Mouse (Mus musculus): ENCODE measurements around the gene Atxn7l1. TPM values are rescaled to one million over a fixed set of nuclear protein-coding genes. Genes with fewer than 3 reads are reported as not detected.
A peak's percentile ranks its signal among the peaks of the same experiment; 100 is the strongest.

Atxn7l1 gene
- total RNA-seq, 2 experiments from 2014 or later = 20.4 to 23.9 TPM

DNA sequence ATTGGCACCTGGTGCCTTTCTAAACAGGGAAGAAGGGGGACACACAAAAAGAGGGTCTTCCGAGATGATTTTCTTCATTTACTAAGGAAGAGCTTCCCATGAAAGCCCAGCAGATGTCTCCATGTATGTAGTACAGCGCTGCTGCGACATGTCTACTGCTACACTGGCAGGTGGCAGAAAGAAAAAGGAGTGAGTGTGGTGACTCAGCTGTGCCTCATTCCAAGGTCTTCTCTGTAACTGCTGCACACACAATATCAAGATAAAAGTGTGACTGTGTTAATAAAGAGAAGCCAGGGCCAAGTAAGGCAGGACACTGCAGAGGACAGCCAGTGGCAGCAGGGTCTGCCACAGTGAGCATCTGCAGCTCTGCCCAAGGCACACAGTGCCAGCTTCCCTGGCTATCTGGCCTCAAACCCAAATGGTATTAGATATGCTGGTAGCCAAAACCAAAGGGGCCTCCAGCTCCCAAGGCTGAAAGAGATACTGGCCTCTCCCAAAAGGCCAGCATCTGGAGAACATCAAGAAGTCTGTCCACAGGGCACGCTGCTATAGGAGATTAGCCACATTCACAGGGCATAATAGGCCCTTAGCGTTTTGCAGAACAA is 212.5 kb downstream of the Atxn7l1 start:
- intact Hi-C loops (cut with DNase I) = no loop called here
- DNase-seq = peak; percentile 57
- H3K27ac ChIP-seq = peak overlapping the region; percentile 4; the same call in 1 of the 2 replicates
- TF ChIP-seq CTCF (IDR thresholded peaks at IDR 0.05) = no peak
- no peak overlapping the region for H3K4me3 ChIP-seq

DNA sequence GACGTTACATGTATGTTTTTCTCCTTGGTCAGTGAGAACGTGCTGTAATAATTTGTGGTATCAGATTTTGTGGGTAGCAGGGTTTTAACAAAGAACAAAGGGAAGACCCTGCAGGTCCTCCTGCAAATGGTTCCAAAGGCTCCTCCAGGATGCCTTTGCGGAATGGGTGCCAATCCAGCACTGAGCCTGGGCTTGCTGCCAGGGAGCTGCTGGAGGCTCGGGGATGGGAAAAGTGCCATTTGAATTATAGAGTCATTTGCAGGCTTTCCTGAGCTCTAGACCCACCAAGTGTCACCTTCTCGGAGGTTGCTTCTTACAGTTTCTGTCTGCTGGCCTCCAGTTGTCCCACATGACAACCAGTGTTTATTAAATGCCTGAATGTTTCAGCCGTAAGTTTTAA is 213.2 kb downstream of the Atxn7l1 start:
- H3K27ac ChIP-seq = no peak overlapping the region
- peak; percentile 71 for DNase-seq
- no peak overlapping the region for H3K4me3 ChIP-seq
- no peak for TF ChIP-seq CTCF (IDR thresholded peaks at IDR 0.05)
- intact Hi-C loops (cut with DNase I) = no loop called here

DNA sequence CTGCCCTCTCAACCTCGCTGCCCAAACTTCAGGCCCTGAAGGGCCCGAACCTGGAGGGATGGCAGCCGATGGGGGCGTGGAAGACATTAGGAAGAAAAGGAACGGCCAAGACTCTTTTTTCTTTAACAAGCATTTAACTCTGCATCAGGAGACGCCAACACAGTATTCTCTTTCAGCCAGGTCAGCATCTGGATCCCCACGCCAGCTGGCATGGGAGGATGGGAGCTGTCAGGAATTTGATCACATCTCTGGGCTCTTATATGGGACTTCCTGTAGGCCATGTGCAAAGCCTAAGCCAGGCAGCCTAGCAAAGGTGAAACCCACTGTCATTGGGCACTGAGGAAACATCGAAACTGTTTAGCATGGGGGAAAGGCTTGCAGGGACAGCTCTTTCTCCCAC is 217.0 kb downstream of the Atxn7l1 start:
- no peak for TF ChIP-seq CTCF (IDR thresholded peaks at IDR 0.05)
- peak; percentile 84 for DNase-seq
- peak overlapping the region; percentile 43 for H3K4me3 ChIP-seq
- peak overlapping the region; percentile 89 for H3K27ac ChIP-seq
- intact Hi-C loops (cut with DNase I) = no loop called here

DNA sequence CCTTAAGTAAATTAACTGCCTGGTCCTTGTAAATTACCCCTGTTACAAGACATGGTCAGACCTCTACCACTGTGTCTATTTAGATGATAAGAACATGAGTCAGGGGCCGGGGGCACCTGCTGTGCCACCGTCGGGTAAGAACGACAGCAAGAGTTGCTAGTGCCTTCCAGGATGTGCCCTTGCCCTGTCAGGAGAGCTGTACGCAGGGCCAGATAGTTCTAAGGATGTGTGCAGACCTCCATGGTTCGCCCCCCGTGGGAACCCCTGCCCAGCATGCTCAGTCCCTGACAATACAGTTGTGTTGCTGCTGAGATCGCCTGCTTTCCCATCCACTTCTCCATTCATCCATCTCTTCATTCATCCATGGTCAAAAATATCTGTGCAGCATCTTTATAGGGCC is 217.6 kb downstream of the Atxn7l1 start:
- intact Hi-C loops (cut with DNase I) = no loop called here
- TF ChIP-seq CTCF (IDR thresholded peaks at IDR 0.05) = no peak
- Histone ChIP-seq H3K27ac (peak overlapping the region; percentile 89), H3K4me3 (no peak overlapping the region)
- DNase-seq = no peak

DNA sequence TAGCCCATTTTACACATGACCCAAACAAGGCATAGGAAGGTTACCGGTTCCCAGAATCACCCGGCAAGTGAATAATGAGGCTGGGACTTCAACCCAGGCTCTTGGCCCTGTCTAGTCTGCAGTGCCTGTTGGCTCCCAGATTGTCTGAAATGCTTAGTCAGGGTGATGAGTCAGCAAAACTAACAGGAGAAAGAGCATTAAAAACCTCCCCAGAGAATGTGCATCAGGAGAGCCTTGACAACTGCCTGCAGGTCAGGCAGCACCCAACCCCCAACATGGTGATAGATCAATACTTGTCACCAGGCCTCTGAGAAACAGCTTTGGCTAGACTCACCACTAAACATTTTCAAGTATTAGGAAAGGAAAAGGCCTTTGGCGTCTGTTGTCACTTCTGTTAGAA is 222.1 kb downstream of the Atxn7l1 start:
- DNase-seq = no peak
- no peak overlapping the region for H3K4me3 ChIP-seq
- no peak overlapping the region for H3K27ac ChIP-seq
- no peak for TF ChIP-seq CTCF (IDR thresholded peaks at IDR 0.05)
- intact Hi-C loops (cut with DNase I) = no loop called here

DNA sequence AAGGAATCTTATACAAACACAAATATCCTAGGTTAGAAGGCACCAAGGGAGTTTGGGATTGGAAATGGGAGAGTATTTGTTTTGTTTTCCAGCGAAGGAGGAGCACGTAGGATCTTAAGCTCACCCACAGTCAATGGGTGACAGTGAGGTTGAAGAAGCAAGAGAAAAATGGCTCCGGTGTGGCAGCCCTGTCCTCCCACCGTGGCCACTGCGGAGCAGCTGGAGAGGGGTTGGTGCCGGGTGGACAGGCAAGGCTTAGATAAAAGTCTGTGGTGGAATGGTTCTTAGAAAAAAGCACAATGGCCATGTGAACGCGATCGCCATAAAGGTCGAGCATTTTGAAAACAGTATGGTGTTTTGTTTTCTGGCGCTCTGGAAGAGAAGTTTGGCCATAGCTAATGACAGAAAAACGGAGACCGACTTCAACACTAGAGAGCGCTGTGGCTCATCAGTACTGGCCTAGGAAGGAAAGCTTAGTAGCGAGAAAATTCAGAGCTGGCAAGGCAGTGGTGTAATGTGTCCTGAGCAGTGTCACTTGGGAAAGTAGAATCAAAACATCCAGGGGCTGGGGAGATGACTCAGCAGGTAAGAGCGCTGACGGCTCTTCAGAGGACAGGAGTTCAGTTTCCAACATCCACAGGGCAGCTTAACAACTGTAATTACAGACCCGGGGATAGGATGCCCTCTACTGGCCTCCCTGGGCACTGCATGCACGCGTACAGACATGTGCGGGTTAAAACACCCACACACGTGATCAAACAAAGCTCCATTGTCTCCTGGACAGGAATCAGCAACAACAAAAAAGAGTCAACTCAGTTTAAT is 232.3 kb downstream of the Atxn7l1 start:
- DNase-seq = peak; percentile 85
- Histone ChIP-seq H3K4me3 (peak overlapping the region; percentile 47), H3K27ac (peak overlapping the region; percentile 79)
- peak; percentile 78 for TF ChIP-seq CTCF (IDR thresholded peaks at IDR 0.05)
- intact Hi-C loops (cut with DNase I) = loop anchor here (2.0 to 10.0 kb wide), 3 partner anchors 43 to 1815 kb away; no protein-coding TSS in a partner anchor

DNA sequence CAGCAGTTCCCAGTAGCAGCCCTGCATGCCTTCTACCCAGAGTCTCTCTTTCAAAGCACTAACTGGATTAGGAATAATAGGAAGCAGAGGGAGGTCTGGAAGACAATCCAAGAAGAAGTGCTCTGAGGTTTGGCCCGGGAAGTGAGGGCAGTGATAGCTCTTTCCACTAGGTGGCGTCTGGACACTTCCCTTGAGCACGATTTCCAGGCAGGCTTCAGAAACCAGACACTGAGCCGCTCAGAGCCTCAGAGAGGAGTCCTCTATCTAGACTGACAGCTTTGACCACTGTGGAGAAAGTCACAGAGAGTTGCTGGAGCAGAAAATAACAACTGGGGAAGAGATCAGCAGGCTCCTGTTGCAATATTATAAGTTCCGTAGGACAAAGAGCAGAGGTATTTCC is 241.3 kb downstream of the Atxn7l1 start:
- intact Hi-C loops (cut with DNase I) = loop anchor here (1.0 to 10.0 kb wide), 2 partner anchors 40 to 1806 kb away; partner anchors contain the start of gene Twistnb
- peak; percentile 94 for TF ChIP-seq CTCF (IDR thresholded peaks at IDR 0.05)
- no peak overlapping the region for H3K4me3 ChIP-seq
- no peak overlapping the region for H3K27ac ChIP-seq
- peak; percentile 75 for DNase-seq

DNA sequence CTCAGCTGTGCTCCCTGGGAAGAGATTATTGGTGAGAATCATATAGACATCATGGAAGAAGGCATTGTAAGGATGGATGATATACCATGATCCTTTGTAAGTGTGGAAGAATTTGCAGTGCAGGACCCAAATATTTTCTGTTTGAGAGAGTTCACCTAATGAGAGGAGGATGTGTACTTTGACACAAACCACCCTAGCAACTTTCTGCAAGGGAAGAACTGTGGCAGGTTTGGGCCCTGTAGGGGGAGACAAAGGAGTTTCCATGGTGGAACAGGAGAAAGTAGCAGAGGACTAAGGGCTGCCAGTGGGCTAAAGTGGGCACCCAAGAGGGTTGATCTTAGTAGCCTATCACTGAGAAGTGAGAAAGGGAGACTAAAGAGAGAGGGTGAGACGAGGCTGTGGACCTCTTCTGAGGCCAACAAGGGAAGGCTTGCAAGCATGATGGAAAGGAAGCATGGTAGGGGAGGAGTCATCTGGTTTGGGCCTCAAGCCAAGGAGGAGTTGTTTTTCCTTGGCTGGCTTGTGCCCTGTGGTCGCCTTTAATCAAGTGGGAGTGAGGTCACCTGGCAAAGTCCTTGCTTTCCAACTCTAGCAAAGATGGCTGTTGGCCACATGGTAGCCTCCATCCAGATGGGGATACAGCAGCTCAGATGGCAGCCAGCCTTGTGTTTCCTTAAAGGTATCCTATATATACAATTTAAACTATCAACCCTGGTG is 243.5 kb downstream of the Atxn7l1 start:
- DNase-seq = no peak
- no peak overlapping the region for H3K27ac ChIP-seq
- no peak for TF ChIP-seq CTCF (IDR thresholded peaks at IDR 0.05)
- intact Hi-C loops (cut with DNase I) = no loop called here
- no peak overlapping the region for H3K4me3 ChIP-seq

DNA sequence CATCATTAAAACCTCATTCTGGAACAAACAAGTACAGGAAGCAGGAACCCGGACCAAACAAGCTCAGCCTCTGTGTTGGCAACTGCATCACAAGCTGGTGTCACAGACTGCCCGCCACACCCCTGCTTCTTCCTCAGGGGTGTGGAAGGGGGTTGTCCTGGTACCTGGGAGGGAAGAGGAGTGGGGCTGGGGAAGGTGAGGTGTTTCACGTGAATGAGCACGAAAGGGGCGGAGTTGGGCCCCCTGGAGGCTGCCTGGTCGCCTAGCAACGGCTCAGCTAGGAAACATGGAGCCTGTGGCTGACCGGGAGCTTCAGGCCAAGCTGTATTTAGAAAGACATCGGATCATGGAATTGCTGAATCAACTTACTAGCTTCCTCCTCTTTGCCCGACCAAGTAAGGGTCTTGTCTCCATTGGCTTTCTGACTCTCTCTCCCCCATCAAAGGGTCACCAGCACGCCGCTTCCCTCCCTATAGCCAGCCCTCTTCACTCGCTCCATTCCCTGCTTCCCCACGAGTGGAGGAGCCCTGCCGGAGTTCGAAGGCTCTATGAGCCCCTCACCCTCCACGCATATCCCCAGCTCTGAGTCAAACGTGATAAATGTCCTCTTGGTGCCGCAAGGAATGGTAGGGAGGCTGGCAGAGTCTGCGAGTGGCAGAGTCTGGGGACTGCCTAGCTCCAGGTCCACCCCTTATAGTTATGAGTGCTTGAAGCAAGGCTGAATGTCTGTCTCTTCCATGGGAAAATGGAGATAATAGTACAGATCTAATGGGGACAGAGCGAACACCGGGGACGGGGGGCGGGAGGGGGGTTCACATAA is 247.5 kb downstream of the Atxn7l1 start, which contains the start of gene Efcab10:
Gene Efcab10, plus strand, starts transcription at position 51 of the 820 bp plus-strand sequence.
- no peak for DNase-seq
- Histone ChIP-seq H3K4me3 (peak within 1 kb of the TSS; percentile 6), H3K27ac (no peak within 1 kb of the TSS)
- no peak for TF ChIP-seq CTCF (IDR thresholded peaks at IDR 0.05)
- intact Hi-C loops (cut with DNase I) = no loop called here

DNA sequence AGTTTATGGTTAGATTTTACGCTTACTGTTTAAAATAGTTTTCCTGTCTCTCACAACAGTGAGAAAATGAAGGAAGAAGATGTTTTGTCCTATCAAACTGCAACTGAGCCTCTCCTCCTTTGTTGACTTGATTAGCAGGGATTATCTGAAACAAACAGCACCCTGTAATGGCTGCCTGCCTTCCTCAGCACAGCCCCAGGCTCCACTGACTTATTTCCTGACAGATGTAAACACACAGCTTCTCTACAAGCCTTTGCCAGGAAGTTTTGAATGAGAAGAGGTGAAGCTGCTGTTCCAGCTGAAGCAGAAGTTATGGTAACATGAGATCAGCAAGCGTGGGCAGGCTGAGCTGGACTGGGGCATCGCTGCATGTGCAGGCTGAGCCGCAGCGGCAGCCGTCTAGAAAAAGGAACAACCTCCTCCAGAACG is 255.8 kb downstream of the Atxn7l1 start:
- TF ChIP-seq CTCF (IDR thresholded peaks at IDR 0.05) = no peak
- DNase-seq = no peak
- Histone ChIP-seq H3K27ac (no peak overlapping the region), H3K4me3 (no peak overlapping the region)
- intact Hi-C loops (cut with DNase I) = no loop called here

DNA sequence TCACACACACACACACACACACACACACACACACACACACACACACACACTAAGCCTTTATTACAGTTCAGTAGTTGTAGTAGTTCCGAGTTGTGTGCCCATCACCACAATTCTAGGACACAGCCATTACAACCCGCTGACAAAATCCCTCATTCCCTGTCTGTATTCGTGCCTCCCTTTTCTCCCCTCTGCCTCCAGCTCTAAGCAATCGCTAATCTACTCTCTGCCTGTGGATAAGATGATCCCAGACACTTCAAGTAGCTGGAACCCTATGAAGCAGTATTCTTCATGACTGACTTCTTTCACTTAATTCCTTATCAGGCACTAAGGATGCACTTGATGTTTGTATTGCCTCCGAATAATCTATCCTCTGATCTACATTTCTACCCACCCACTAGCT is 257.5 kb downstream of the Atxn7l1 start:
- Histone ChIP-seq H3K4me3 (no peak overlapping the region), H3K27ac (no peak overlapping the region)
- intact Hi-C loops (cut with DNase I) = no loop called here
- TF ChIP-seq CTCF (IDR thresholded peaks at IDR 0.05) = no peak
- no peak for DNase-seq

DNA sequence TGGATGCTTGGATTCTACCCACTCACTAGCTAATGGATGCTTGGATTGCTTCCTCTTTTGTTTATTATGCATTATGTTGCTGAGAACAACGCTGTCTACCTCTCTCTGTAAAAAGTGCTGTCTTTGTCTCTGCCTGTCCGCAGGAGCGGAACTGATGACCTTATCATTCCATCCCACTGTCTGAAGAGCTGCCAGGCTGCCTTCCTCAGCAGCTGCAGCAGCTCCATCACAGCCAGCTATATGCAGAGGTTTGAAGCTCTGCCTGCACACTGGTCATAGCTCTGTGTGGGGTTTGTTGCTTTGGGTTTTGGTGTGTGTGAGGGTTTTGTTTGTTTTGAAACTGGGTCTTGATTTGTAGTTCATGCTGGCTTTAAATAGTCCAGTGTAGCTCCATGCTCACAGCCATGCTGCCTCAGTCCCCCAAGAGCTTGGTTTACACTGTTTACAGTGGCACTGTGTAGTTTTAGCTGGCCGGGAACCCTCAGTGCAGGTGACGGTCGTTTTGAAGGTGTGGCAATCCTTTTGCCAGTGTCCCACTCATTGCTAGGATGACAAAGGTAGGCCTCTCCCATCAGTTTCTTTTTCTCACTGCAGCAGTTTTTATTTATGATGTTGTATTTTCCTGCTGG is 258.0 kb downstream of the Atxn7l1 start:
- TF ChIP-seq CTCF (IDR thresholded peaks at IDR 0.05) = no peak
- intact Hi-C loops (cut with DNase I) = no loop called here
- Histone ChIP-seq H3K27ac (no peak overlapping the region), H3K4me3 (no peak overlapping the region)
- DNase-seq = no peak

Measured in gastrocnemius, adult 2 months (tissue).